Mouse (Mus musculus): ENCODE measurements at regions not wholly inside any gene's neighbourhood (a gene's known extent, or its start where the extent isn't known, plus 50 kb on each side); places are given as distances from the start of the nearest gene placed in this dataset.
A peak's percentile ranks its signal among the peaks of the same experiment; 100 is the strongest.

- no peak for DNase-seq (ENCODE audit: low spot score in 2 of 2)
Observed at GRCm38 (mm10) chr10:54601993-54602392, 525.6 kb upstream of the Man1a start.

GRCm38 (mm10) chr10:54595072-54595471 is 518.7 kb upstream of the Man1a start:
- no peak for DNase-seq (ENCODE audit: low spot score in 2 of 2)

GRCm38 (mm10) chr10:54558636-54559035 is 482.2 kb upstream of the Man1a start:
- no peak for DNase-seq (ENCODE audit: low spot score in 2 of 2)

GRCm38 (mm10) chr10:54551734-54552397 is 475.5 kb upstream of the Man1a start:
- DNase-seq (ENCODE audit: low spot score in 2 of 2), result peak in 1 of 2 experiments; percentile 18

GRCm38 (mm10) chr10:54550665-54551064 is 474.3 kb upstream of the Man1a start:
- no peak for DNase-seq (ENCODE audit: low spot score in 2 of 2)

- DNase-seq (ENCODE audit: low spot score in 2 of 2), result peak in 1 of 2 experiments; percentile 29
Observed at GRCm38 (mm10) chr10:54548977-54549376, 472.6 kb upstream of the Man1a start.

- DNase-seq (ENCODE audit: low spot score in 2 of 2), result no peak
Observed at GRCm38 (mm10) chr10:54548526-54548925, 472.1 kb upstream of the Man1a start.

GRCm38 (mm10) chr10:54532581-54532980 is 456.2 kb upstream of the Man1a start:
- DNase-seq (ENCODE audit: low spot score in 2 of 2), result no peak

- DNase-seq (ENCODE audit: low spot score in 2 of 2), result no peak
Observed at GRCm38 (mm10) chr10:54510776-54511175, 434.4 kb upstream of the Man1a start.

- DNase-seq (ENCODE audit: low spot score in 2 of 2), result no peak
Observed at GRCm38 (mm10) chr10:54509766-54510165, 433.4 kb upstream of the Man1a start.

Measured in layer of hippocampus, postnatal 14 days (tissue).